Mouse (Mus musculus) midbrain, embryonic 11.5 days (tissue): ENCODE measurements around the gene Castor1. TPM values are rescaled to one million over a fixed set of nuclear protein-coding genes. Genes with fewer than 3 reads are reported as not detected.
A peak's percentile ranks its signal among the peaks of the same experiment; 100 is the strongest.

Source experiments
- ATAC-seq: fragments of 200-750 bp; cut with Nextera tagmentation; 2 replicates; pipeline ENCODE4 v1.8.0; 2017; ENCODE audit warnings: moderate TSS enrichment, moderate library complexity; ENCODE audit not compliant: low FRiP score
- DNase-seq: peaks from one replicate; pipeline ENCODE4 v3.0.0; 2015; ENCODE audit warnings: low spot score; ENCODE audit errors: missing footprints
- H3K27ac ChIP-seq: fragments of 300-500 bp; sonication (generic); 2 replicates; pipeline ENCODE4 v1.5.1; 2014; ENCODE audit warnings: low read depth, low read length
- H3K27me3 ChIP-seq: fragments of 300-500 bp; sonication (generic); 2 replicates; pipeline ENCODE4 v1.6.1; 2014; ENCODE audit warnings: mild to moderate bottlenecking, low read length, moderate library complexity, mixed read lengths; ENCODE audit not compliant: control insufficient read depth, insufficient read depth
- H3K36me3 ChIP-seq: fragments of 300-500 bp; sonication (generic); 2 replicates; pipeline ENCODE4 v1.6.1; 2014; ENCODE audit warnings: mild to moderate bottlenecking, low read length, moderate library complexity, mixed read lengths; ENCODE audit not compliant: control insufficient read depth, insufficient read depth
- H3K4me1 ChIP-seq: fragments of 300-500 bp; sonication (generic); 2 replicates; pipeline ENCODE4 v1.6.1; 2014; ENCODE audit warnings: low read length; ENCODE audit not compliant: control insufficient read depth, insufficient read depth
- H3K4me2 ChIP-seq: fragments of 300-500 bp; sonication (generic); 2 replicates; pipeline ENCODE4 v1.6.1; 2014; ENCODE audit warnings: mild to moderate bottlenecking, moderate library complexity
- H3K4me3 ChIP-seq: fragments of 300-500 bp; sonication (generic); 2 replicates; pipeline ENCODE4 v1.5.1; 2014; ENCODE audit warnings: low read depth, low read length
- H3K9ac ChIP-seq: fragments of 300-500 bp; sonication (generic); 2 replicates; pipeline ENCODE4 v1.6.1; 2014; ENCODE audit warnings: low read length
- H3K9me3 ChIP-seq: fragments of 300-500 bp; sonication (generic); 2 replicates; pipeline ENCODE4 v1.6.1; 2016; ENCODE audit warnings: low read length; ENCODE audit not compliant: control insufficient read depth
- WGBS: fragments of 180-500 bp; shearing (Covaris S2); extraction: QIAGEN DNeasy Blood & Tissue Kit; methylation state at CpG from one replicate; pipeline ENCODE4 v1.1.7; 2014; 5-methylcytosine and 5-hydroxymethylcytosine counted together
- polyA plus RNA-seq: library from polyadenylated mRNA; unstranded; fragments of >200 nt; fragmentation: Nextera tagmentation; extraction: Ambion mirVana; gene quantifications from 2 replicates; pipeline ENCODE4 v1.2.1, GENCODE M21; 2014

Gene Castor1
- polyA plus RNA-seq, 1 experiment from 2014 or later: 2.7 TPM

GRCm38 (mm10) chr11:4247201-4247959, 29.4 kb downstream of the Castor1 start:
- DNase-seq: peak; percentile 53
- 72% methylated on average over 14 of the region's 14 CpGs for WGBS

GRCm38 (mm10) chr11:4249151-4249550, 31.1 kb downstream of the Castor1 start:
- Histone ChIP-seq H3K4me1 (no peaks in the 10 kb centered on the region), H3K9me3 (no peaks in the 10 kb centered on the region), H3K27ac (no peak overlapping the region), H3K36me3 (no peaks in the 10 kb centered on the region), H3K4me2 (no peak overlapping the region), H3K9ac (no peak overlapping the region), H3K27me3 (no peaks in the 10 kb centered on the region), H3K4me3 (no peak overlapping the region)
- WGBS: 99% methylated on average over 3 of the region's 3 CpGs
- ATAC-seq: no peak
- DNase-seq: no peak

More at GRCm38 (mm10) chr11:4247201-4247959, 29.4 kb downstream of the Castor1 start:
- H3K9me3 ChIP-seq: no peaks in the 10 kb centered on the region
- H3K27me3 ChIP-seq: no peaks in the 10 kb centered on the region
- ATAC-seq: no peak
- no peaks in the 10 kb centered on the region for H3K4me1 ChIP-seq
- H3K4me2 ChIP-seq: no peak overlapping the region
- H3K4me3 ChIP-seq: no peak overlapping the region
- no peak overlapping the region for H3K27ac ChIP-seq
- no peaks in the 10 kb centered on the region for H3K36me3 ChIP-seq
- no peak overlapping the region for H3K9ac ChIP-seq

GRCm38 (mm10) chr11:4250290-4250689, 32.3 kb downstream of the Castor1 start:
- Histone ChIP-seq H3K9me3 (no peaks in the 10 kb centered on the region), H3K4me3 (no peak overlapping the region), H3K27ac (no peak overlapping the region), H3K9ac (no peak overlapping the region), H3K4me2 (no peak overlapping the region), H3K4me1 (no peaks in the 10 kb centered on the region), H3K27me3 (no peaks in the 10 kb centered on the region), H3K36me3 (no peaks in the 10 kb centered on the region)
- ATAC-seq: no peak
- 72% methylated on average over 7 of the region's 7 CpGs for WGBS
- DNase-seq: peak; percentile 14

- H3K9ac ChIP-seq: no peak overlapping the region
These were observed 33.4 kb downstream of the Castor1 start for GRCm38 (mm10) chr11:4251376-4251775.

GRCm38 (mm10) chr11:4252886-4253285, 34.9 kb downstream of the Castor1 start:
- ATAC-seq: no peak
- WGBS: 81% methylated on average over 2 of the region's 2 CpGs
- H3K4me1 ChIP-seq: no peaks in the 10 kb centered on the region
- no peak overlapping the region for H3K9ac ChIP-seq
- no peak overlapping the region for H3K27ac ChIP-seq
- no peak for DNase-seq
- H3K4me3 ChIP-seq: no peak overlapping the region
- no peak overlapping the region for H3K4me2 ChIP-seq
- no peaks in the 10 kb centered on the region for H3K27me3 ChIP-seq
- H3K9me3 ChIP-seq: no peaks in the 10 kb centered on the region
- H3K36me3 ChIP-seq: no peaks in the 10 kb centered on the region

More at GRCm38 (mm10) chr11:4251376-4251775, 33.4 kb downstream of the Castor1 start:
- Histone ChIP-seq H3K36me3 (no peaks in the 10 kb centered on the region), H3K27ac (no peak overlapping the region), H3K4me2 (no peak overlapping the region), H3K4me1 (no peaks in the 10 kb centered on the region), H3K27me3 (no peaks in the 10 kb centered on the region), H3K9me3 (no peaks in the 10 kb centered on the region), H3K4me3 (no peak overlapping the region)
- ATAC-seq (no peak), DNase-seq (no peak)
- 75% methylated on average over 3 of the region's 3 CpGs for WGBS

- H3K9me3 ChIP-seq: no peaks in the 10 kb centered on the region
- H3K9ac ChIP-seq: no peak within 1 kb of the TSS
- no peak within 1 kb of the TSS for H3K4me2 ChIP-seq
- no peaks in the 10 kb centered on the region for H3K36me3 ChIP-seq
- H3K27ac ChIP-seq: no peak within 1 kb of the TSS
- ATAC-seq (no peak; the same call in 1 of the 2 replicates), DNase-seq (peak; percentile 78)
- H3K27me3 ChIP-seq: no peaks in the 10 kb centered on the region
- 67% methylated on average over 11 of the region's 11 CpGs for WGBS
- H3K4me3 ChIP-seq: no peak within 1 kb of the TSS
- no peaks in the 10 kb centered on the region for H3K4me1 ChIP-seq
These were observed 39.0 kb downstream of the Castor1 start, which contains the start of gene Lif for GRCm38 (mm10) chr11:4256846-4257607. TSS of gene Lif (plus strand) at chr11:4257557.

- Histone ChIP-seq H3K27ac (no peak overlapping the region), H3K4me1 (no peaks in the 10 kb centered on the region), H3K4me3 (no peak overlapping the region), H3K4me2 (no peak overlapping the region), H3K9me3 (no peaks in the 10 kb centered on the region), H3K9ac (no peak overlapping the region), H3K36me3 (no peaks in the 10 kb centered on the region), H3K27me3 (no peaks in the 10 kb centered on the region)
- DNase-seq (peak; percentile 65), ATAC-seq (no peak)
- 54% methylated on average over 5 of the region's 5 CpGs for WGBS
These were observed 39.7 kb downstream of the Castor1 start for GRCm38 (mm10) chr11:4257756-4258155.

- H3K4me1 ChIP-seq: no peaks in the 10 kb centered on the region
- no peaks in the 10 kb centered on the region for H3K36me3 ChIP-seq
- no peak overlapping the region for H3K4me3 ChIP-seq
- DNase-seq: peak; percentile 99
- WGBS: 2% methylated on average over 7 of the region's 7 CpGs
- no peak overlapping the region for H3K9ac ChIP-seq
- H3K4me2 ChIP-seq: peak overlapping the region; percentile 23
- no peaks in the 10 kb centered on the region for H3K9me3 ChIP-seq
- H3K27me3 ChIP-seq: no peaks in the 10 kb centered on the region
- ATAC-seq: peak; percentile 61
- H3K27ac ChIP-seq: no peak overlapping the region
These were observed 40.6 kb downstream of the Castor1 start for GRCm38 (mm10) chr11:4258657-4259082.
